Mouse (Mus musculus): ENCODE results near the gene Tmem262.

Gene Tmem262

GRCm38 (mm10) chr19:6102169-6102853, 22.5 kb downstream of the Tmem262 start:
- no peak for DNase-seq (ENCODE audit: low spot score)

GRCm38 (mm10) chr19:6104476-6104875, 24.6 kb downstream of the Tmem262 start:
- DNase-seq (ENCODE audit: low spot score), result peak; percentile 71

- DNase-seq (ENCODE audit: low spot score), result no peak
Observed at GRCm38 (mm10) chr19:6105586-6105985, 25.8 kb downstream of the Tmem262 start, which contains the start of gene Naaladl1. Naaladl1 (plus strand) TSS chr19:6105782.

DNA sequence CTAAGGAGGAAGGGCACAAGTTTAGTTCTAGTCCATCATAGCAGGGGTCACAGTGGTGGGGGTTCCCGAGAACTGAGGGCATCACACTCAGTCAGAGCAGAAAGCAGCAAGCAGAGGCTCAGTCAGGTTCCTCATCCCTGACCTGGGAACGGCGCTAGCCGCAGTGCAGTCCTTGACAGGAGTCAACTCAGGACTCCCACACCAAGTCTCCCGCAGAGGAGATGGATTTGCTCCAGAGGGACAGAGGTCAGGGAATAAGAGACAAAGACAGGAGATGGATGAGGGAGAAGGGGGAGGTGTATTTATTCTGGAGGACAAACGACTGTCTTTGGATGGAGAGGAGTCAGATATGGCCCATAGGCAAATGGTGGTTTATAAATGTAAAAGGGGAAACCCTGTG, 33.3 kb downstream of the Tmem262 start:
- no peak for DNase-seq (ENCODE audit: low spot score)

DNA sequence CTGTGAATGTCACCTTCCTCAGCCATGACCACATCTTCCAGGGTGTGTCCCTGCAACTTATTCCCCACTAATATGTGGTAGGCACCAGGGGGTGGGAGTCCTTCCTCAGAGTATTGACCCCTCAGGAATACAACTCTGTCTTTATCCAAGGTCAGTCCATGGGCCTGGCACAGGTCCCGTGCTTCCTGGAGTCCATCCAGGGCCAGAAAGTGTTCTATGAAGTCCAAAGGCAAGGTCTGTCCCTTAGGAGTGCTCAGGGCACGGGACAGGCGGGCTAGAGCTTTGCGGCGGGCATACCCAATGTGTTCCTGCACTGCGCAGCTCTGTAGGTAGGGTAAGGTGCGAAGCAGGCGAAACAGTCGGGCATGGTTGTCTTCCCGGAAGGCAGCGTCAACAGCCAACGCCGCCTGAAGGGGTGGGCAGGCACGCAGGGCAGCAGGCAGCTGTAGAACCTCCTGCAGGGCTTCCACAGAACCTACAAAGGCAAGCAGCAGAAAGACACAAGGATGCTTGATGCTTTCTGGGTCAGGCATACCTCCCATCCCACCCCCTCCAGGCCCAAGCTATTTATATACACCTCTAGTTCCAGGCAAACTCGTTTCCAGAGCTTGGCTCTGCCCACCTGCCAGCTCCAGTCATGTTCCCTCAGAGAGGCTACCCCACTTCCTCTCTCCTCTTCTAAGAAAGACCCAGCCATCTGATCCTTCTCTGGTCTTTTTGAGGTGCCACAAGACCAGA, 36.4 kb downstream of the Tmem262 start:
- DNase-seq (ENCODE audit: low spot score), result no peak

- DNase-seq (ENCODE audit: low spot score), result no peak
Observed at GRCm38 (mm10) chr19:6117346-6117985, 37.6 kb downstream of the Tmem262 start.

GRCm38 (mm10) chr19:6117986-6118676, 38.3 kb downstream of the Tmem262 start, which contains the start of gene Sac3d1:
Sac3d1 (minus strand) TSS chr19:6118650.
- DNase-seq (ENCODE audit: low spot score), result peak; percentile 95

- no peak for DNase-seq (ENCODE audit: low spot score)
Observed at GRCm38 (mm10) chr19:6118677-6119185, 38.9 kb downstream of the Tmem262 start.

GRCm38 (mm10) chr19:6121761-6122160, 41.9 kb downstream of the Tmem262 start:
- peak; percentile 89 for DNase-seq (ENCODE audit: low spot score)

DNA sequence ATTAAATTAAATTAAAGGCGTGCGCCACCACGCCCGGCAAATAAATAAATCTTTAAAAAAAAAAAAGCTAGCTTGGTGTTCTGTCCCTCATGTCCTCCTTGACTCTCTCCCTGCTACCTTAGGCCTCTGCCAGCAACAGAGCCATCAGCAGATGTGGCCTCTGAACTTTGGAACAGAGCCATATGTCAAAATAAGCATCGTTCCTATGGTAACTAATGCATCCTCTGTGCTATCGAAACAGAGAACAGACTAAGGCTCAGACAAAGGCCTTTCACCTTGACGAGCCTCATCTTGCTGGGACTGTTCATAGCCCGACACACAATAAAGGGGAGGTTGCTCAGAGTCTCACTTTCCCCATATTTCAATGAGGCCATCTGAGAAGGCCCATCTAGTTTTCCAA, 43.5 kb downstream of the Tmem262 start:
- DNase-seq (ENCODE audit: low spot score), result peak; percentile 52

DNA sequence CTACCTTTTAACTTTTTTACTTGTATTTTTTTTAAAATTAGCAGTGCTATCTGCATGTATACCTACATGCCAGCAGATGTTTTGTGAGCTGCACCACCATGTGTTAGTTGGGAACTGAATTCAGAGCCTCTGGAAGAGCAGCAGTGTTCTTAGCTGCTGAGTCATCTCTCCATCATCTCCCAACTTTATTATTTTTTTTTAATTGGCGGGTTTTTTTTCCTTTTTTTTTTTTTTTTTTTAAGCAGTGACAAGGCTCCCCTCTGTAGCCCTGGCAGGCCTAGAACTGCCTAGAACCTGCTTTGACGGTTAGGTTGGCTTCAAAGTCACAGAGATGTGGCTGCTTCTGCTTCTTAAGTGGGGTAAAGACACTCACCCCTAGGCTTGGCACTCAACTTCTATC, 45.1 kb downstream of the Tmem262 start:
- DNase-seq (ENCODE audit: low spot score), result no peak

DNA sequence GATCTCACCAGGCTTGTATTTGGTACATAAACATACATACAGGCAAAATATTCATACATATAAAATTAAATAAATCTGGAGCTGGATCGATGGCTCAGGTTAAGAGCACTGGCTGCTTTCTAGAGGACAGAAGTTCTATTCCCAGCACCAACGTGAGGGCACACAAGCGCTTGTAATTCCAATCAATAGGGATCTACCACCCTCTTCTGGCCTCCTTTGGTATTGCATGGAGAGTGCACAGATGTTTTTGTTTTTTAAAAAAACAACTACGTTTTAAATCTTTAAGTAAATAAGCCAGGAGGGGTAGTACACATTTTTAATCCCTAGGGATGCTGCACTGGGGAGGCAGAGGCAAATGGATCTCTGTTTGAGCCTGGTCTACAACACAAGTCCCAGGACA, 46.5 kb downstream of the Tmem262 start:
- no peak for DNase-seq (ENCODE audit: low spot score)

DNA sequence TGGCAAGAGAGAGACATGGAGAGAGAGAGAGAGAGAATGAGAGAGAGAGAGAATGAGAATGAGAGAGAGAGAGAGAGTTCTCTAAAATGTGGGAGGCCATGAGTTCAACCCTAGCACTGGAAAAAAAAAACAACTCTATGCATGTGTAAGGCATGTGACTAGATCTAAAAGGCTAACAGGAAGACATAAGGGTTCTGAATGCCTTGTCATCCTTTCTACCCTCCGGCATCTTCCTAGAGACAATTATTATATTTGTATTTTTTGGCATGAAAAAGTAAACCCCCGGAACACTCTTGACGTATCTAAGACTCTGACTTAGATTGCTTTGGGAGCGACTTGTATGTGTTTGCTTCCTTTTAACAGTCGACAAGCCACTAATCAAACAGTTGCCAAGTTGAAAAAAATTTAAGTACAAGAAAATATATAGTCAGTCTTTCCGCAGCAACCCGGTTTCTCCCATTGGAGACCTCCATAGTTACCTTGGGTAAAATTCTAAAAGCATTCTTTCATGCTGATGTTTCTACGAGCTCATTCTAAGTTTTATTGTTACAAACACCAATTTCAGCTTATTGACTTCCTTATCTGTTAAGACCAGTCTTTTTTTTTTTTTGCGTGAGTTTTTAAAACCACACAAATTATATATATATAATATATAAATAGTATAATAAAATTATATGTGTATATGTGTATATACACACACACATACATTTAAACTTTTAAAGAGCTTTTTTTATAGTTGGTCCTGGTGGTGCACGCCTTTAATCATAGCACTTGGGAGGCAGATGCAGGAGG, 47.2 kb downstream of the Tmem262 start:
- no peak for DNase-seq (ENCODE audit: low spot score)

DNA sequence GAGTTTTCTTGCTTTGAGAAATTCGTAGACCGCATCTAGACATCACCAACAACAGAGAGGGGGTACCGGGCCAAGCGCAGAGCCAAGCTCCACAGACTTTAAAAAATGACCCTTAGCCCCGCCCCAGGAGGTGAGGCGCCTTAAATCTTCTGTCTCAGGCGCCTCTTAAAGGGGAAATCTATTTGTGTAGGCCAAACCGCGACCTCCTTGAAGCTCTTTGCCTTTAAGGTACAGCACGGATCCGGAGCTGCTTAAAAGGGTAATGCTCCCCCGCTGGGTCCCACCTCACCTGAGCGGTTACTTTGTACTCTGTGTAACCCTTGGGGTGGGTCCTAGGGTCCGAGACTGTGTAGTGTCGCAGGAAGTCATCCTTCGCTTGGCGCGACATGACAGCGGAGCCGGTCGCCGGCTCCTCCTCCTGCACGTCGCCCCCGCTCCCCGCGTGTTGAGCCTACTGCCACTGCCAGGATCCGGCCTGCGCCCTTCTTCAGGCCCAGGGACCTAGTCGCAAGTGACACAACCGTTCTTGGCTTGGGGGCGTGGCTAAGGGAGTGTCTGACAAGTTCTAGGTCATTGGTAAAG, 48.0 kb downstream of the Tmem262 start, which contains the start of gene Snx15:
Snx15 (minus strand) TSS at position 545 of the 582 bp plus-strand sequence.
- DNase-seq (ENCODE audit: low spot score), result peak; percentile 96
